Comparison of ENCODE assay signal across 25 mouse cellular contexts in genomic region chrX:36689655-36690054, GRCm38 (mm10). TPM values are rescaled to one million over a fixed set of nuclear protein-coding genes. Genes with fewer than 3 reads are reported as not detected.
DNase-seq lines count a peak whose midpoint lies in the region; TF ChIP-seq lines count a peak whose summit lies in the region.
"Had no signal": no experiment of that assay in that cellular context is flagged by ENCODE, and none has a peak within 500 bp of the region (broad histone marks: within the 10 kb centered on the region; RNA-seq: fewer than 3 reads in every experiment).

No protein-coding gene starts in this region.

- H3K4me3 ChIP-seq in embryonic fibroblast, embryonic 13.5 days (ENCODE audit: insufficient read depth, low read length): no peak overlapping the region
- H3K4me3 ChIP-seq: forebrain, embryonic 12.5 days; heart, adult 2 months; heart, embryonic 15.5 days; limb, embryonic 10.5 days; megakaryocyte, embryonic 14.5 days; neural tube, embryonic 15.5 days had no signal

- DNase-seq in 3T3-L1 (ENCODE audit: low read depth, low spot score) (peak; percentile 16), adipocyte (ENCODE audit: low spot score) (no peak)
- DNase-seq in B cell, adult 2 months: peak; percentile 8 to 11
- DNase-seq in splenic B cell, adult 2 months (ENCODE audit: low read depth, low spot score): peak; percentile 36
- no peak for DNase-seq in left cerebral cortex, adult 11 months (ENCODE audit: low spot score)
- DNase-seq in right cerebral cortex, adult 18-20 months: no peak
- DNase-seq in right cerebral cortex, postnatal 10 days (ENCODE audit: low spot score in 2 of 2): no peak
- DNase-seq: adrenal gland, postnatal 25 days; cerebellum, adult 11 months; cerebellum, postnatal 25 days; gastrocnemius, postnatal 10 days; heart, adult 2 months; heart, postnatal 4 days; kidney, adult 18-20 months; liver, postnatal 0 days; lung, postnatal 14 days; midbrain, embryonic 14.5 days; right cerebral cortex, postnatal 25 days had no signal

- peak overlapping the region; percentile 5; the same call in 1 of the 2 replicates for H3K27ac ChIP-seq in embryonic fibroblast, embryonic 13.5 days (ENCODE audit: insufficient read depth, low read length)
- H3K27ac ChIP-seq: forebrain, embryonic 12.5 days; heart, adult 2 months; heart, embryonic 15.5 days; kidney, postnatal 0 days; limb, embryonic 10.5 days; neural tube, embryonic 15.5 days had no signal

- no peaks in the 10 kb centered on the region for H3K27me3 ChIP-seq in splenic B cell, adult 2 months (ENCODE audit: control insufficient read depth, insufficient read depth, low read length, poor library complexity, severe bottlenecking)
- H3K27me3 ChIP-seq: forebrain, embryonic 12.5 days; heart, embryonic 15.5 days; neural tube, embryonic 15.5 days had no signal

- TF ChIP-seq CTCF in embryonic fibroblast, embryonic 13.5 days (IDR thresholded peaks at IDR 0.05; ENCODE audit: borderline replicate concordance, insufficient read depth, low read length): no peak

- H3K36me3 ChIP-seq in splenic B cell, adult 2 months (ENCODE audit: control insufficient read depth, insufficient read depth, low read length, poor library complexity, severe bottlenecking): no peaks in the 10 kb centered on the region
- H3K36me3 ChIP-seq: forebrain, embryonic 12.5 days; heart, embryonic 15.5 days; limb, embryonic 10.5 days; neural tube, embryonic 15.5 days had no signal

- H3K4me1 ChIP-seq in embryonic fibroblast, embryonic 13.5 days (ENCODE audit: control insufficient read depth, insufficient read depth, low read length): no peaks in the 10 kb centered on the region
- H3K4me1 ChIP-seq: forebrain, embryonic 12.5 days; heart, embryonic 15.5 days; limb, embryonic 10.5 days; neural tube, embryonic 15.5 days had no signal

- no peak for TF ChIP-seq POLR2A in embryonic fibroblast, embryonic 13.5 days (IDR thresholded peaks at IDR 0.05; ENCODE audit: low read depth, low read length)

RNA-seq across cellular contexts. Expression of gene Akap17b, which starts 44.5 kb away (rescaled TPM):
- polyA plus RNA-seq in embryonic fibroblast, embryonic 13.5 days (2011; ENCODE audit: insufficient read length, low read depth, missing spikeins): 3.9 and 4.2 TPM in 2 replicates

RNA-seq across cellular contexts. Expression of gene Slc25a43, which starts 53.8 kb away (rescaled TPM):
- 2.6 and 6.8 TPM in 2 replicates for polyA plus RNA-seq in embryonic fibroblast, embryonic 13.5 days (2011; ENCODE audit: insufficient read length, low read depth, missing spikeins)

Comparison
In these comparisons a context has a peak if more than half of its experiments do, and no peak if none do; other contexts are left out.
1. DNase-seq: peak in 3T3-L1 (single experiment), B cell, adult 2 months (2 of 2) and splenic B cell, adult 2 months (single experiment); none in left cerebral cortex, adult 11 months (single experiment), right cerebral cortex, adult 18-20 months (single experiment), adipocyte (single experiment) and right cerebral cortex, postnatal 10 days (0 of 2).